Mouse (Mus musculus): ENCODE measurements around the gene Wfdc15a.

Gene Wfdc15a

DNA sequence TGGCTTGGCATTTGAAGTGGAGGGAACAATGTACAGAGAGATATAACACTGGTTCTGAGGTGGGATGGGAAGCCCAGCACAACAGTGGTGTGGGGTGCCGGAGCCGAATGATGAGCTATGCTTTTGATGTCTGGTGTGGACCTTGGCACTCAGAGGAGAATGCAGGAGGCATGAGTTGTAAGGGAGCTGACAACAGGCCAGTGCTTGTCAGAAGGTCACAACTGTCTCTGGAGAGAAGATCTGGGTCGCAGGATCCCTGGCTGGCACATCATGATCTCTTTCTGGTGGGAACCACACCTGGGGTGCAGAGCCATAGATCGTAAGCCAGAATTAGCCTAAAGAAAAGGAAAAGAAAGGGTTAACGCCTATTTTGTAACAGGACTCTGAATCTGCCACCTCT, 22.1 kb downstream of the Wfdc15a start:
- DNase-seq (ENCODE audit: low read depth, low spot score): no peak

DNA sequence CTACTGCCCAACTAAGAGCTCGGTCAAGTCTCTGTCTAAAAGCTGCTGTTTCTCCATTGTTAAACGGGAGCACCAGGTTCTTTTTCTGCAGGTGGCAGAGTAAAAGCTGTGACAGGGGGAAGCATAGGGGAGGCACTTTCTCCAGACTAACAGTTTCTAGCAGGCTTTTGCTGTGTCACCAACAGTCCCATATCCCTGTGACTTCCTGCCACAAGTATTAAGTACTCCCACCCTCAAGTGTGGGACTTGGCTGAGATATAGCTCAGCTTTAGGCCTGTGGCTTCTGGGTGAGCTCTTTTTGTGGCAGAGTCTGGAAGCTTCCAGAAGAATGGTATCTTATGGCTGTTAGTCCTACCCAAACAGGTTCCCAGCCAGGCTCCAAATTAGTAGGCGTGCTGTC, 24.1 kb downstream of the Wfdc15a start:
- DNase-seq (ENCODE audit: low read depth, low spot score): no peak

DNA sequence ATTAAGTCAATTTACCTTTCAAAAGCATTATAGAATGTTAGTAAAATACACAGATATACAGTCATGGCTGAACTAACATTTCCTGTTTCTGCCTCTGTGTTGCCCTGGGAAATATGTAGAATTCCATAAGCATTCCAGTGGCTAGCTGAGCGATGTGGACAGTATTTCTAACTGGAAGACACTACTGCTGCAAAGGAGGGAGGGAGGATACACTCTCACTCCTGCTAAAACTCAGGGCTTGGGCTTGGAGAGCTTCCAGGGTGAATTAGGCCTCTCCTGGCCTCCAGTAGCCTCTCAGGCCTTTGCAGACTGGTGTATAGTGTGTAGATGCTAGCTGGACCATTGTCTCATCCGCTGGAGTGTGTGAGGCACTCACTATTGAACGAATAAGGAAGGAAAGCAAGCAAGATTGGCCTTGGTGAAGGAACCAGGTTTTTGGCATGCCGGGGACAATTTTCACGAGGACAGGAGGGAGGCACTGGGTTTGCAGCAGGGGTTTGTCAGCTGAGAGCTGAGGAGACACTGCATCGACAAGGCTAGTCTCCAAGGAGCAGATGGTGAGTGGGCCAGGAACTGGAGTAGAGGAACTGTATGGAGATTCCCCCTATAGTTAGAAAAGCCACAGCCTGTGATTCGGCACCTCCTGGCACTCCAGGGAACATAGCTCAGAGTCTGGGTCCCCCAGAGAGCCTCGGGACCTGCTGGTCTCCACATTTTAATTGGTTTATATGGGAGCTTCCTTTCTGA, 25.1 kb downstream of the Wfdc15a start:
- no peak for DNase-seq (ENCODE audit: low read depth, low spot score)

DNA sequence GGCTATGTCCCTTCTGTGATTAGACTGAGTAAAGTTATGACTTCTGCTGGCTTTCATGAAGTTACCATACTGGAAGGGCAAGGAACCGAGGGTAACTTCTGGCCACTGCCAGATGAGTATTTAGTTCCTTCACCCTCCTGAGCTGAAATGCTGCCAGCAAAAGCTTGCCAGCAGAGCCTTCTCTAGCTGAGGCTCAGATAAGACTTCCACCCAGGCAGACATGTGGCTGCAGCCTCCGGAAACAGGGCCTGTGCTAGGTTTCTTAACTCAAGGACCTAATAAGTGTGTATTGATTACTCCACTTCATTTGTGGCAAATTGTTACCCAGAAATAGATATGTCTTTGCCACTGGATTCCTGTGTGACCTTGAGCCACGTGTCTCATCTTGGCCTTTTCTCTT, 26.5 kb downstream of the Wfdc15a start:
- no peak for DNase-seq (ENCODE audit: low read depth, low spot score)

DNA sequence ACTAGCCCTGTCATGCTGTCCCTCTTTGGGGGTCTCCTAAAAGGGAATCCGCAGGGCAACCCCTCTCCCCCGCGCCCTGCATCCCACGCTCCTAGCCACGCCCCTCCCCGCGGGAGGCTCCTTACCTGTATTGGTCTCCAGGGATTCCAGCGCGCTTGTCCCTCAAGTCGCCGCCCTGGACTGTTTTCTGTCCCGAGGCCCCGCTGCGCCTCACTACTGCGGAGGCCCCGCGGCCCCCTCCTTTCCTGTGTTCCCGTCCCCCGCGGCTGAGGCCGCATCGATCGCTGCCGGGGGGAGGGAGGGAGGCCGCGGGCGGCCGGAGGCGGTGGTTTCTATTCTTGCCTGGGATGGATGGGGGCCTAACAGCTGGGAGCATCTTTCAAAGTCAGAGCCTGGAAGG, 29.0 kb downstream of the Wfdc15a start, which contains the start of gene Kcns1:
Gene Kcns1, minus strand, starts transcription at position 212 of the 400 bp plus-strand sequence.
- no peak for DNase-seq (ENCODE audit: low read depth, low spot score)

DNA sequence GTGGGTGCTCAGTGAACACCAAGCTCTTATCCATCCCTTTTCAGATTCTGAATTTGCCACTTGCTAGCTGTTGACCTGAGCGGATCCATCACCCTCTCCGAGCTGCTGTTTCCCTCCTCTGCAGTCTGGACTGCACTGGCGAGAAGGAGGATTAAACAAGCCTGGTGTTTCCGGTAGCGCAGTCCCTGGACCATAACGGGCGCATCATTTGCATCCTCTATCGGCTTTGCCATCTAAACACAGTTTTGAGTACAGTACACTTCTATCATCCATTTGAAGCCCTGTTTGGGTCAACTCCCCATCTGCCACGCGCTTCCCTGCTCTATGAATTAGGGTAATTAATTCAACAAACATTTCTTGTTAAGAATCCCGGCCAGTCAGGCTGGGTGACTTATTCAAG, 29.6 kb downstream of the Wfdc15a start:
- no peak for DNase-seq (ENCODE audit: low read depth, low spot score)

DNA sequence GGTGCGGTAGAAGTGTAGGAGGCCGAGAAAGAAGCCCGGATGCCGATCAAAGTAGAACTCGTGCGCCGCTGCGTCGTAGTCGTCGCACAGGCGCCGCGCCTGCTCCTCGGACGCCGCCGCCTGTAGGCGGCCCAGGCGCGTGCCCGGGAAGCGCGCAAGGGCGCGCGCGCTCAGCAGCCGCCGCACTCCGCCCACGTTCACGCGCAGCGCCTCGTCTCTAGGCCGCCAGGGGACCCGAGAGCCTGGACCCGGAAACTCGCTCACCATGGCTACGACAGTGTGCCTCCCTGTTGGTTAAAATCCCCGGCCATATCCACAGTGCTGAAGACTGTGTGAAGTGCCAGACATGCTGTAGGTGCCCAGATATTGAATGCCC, 31.4 kb downstream of the Wfdc15a start:
- no peak for DNase-seq (ENCODE audit: low read depth, low spot score)

DNA sequence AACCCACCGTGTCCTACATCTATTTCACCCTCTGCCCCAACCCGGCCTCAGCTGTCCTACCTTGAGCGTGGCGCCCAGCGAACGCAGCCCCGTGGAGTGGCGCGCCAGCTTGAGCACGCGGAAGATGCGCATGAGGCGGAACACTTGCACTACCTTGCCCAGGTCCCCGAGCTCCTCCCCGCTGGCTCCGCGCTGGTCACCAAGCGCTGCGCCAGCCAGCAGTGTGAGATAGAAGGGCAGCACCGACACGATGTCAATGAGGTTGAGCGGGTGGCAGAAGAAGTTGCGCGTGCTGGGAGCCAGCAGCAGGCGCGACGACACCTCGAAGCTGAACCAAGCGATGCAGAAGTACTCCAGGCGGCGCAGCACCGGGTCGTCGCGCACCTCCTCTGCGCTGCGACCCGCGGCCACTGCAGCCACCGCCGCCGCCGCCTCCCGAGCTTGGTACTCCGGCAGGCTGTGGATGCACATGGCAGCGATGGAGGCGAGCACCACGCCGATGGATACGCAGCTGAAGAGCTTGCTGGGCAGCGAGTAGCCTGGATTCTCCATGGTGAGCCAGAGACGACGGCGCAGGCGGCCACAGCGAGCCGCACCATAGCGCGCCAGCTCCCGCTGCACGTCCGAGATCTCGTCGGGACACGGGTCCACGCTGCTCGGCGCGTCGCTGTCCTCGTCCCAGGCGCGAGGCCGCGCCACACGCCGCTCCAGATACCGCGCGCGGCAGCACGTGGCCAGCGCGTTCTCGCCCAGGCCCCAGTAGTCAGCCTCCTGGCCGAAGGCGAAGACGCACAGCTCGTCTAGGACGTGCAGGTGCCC, 32.0 kb downstream of the Wfdc15a start:
- no peak for DNase-seq (ENCODE audit: low read depth, low spot score)

DNA sequence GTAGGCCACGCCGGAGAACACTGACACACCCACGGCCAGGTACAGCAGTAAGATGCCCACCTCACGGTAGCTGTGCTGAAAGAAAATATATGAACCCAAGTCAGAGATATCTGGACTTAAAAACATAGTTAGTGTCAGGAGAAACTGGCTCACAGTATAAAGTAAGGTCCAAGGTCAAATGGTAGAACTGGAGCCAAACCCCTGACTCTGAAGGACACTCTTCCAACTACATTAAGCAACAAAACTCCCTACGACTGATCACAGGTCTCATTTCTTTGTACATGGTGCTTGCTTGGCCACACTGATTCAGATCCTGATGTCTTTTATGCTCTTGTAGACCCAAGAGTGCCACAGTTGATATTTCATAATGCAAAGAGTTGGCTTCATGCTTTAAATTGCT, 35.0 kb downstream of the Wfdc15a start:
- DNase-seq (ENCODE audit: low read depth, low spot score): no peak

DNA sequence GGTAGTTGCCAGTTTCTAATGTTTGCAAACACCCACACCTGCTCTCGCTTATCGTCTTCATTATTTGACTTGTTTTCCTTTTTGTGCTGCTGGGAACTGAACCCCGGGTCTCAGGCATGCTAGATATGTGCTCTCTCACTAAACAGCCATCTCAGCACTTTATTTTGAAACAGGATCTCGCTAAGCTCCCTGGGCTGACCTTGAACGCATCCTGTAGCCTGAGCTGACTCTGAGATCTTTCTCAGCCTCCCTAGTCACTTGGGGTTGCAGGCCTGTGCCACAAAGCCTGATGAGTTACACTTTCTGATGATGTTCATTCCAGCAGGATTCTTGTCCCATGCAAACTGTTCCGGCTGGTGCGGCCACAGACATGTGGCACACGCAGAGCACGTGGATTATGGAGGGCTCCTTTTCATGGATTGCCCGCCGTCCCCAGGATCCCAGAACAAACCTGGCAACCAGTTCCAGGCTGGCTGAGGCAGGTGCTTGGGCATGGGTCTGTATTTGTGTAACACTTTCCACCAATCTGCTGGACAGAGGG, 38.3 kb downstream of the Wfdc15a start:
- no peak for DNase-seq (ENCODE audit: low read depth, low spot score)

DNA sequence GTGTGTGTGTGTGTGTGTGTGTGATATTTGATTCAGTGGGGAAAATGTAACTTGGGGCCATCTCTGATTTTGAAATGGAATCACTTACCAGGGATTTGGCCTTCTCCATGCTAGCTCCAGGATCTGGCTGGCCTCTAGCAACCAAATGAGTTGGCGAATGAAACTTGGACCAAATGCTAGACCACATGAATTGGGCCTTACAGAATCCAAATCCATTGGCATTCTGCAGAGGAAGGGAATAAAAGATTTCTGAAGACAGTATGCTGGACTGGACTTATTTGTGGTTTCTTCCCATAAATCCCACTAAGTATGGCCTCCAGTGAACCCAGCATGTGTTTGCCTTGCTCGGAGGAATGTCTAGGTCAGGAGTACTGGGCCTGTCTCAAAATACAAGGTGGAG, 41.1 kb downstream of the Wfdc15a start:
- DNase-seq (ENCODE audit: low read depth, low spot score): no peak

DNA sequence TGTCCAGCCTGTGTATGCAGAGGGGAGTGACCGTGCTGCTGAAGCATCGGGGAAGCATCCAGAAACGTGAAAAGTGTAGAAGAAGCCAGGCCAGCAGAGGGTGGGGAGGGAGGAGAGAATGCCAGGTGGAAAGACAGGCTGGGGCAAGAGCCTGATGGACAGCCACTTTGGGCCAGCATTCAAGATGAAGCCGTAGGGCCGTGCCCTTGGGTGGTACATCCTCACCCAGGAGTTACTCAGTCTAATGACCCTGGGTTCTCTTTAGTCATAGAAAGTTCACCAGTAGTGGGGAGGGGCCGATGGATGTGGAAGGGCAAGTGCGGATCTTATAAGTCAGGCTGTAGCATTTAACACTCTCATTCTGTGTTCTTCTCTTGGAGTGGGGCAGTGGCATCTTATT, 43.8 kb downstream of the Wfdc15a start:
- no peak for DNase-seq (ENCODE audit: low read depth, low spot score)

DNA sequence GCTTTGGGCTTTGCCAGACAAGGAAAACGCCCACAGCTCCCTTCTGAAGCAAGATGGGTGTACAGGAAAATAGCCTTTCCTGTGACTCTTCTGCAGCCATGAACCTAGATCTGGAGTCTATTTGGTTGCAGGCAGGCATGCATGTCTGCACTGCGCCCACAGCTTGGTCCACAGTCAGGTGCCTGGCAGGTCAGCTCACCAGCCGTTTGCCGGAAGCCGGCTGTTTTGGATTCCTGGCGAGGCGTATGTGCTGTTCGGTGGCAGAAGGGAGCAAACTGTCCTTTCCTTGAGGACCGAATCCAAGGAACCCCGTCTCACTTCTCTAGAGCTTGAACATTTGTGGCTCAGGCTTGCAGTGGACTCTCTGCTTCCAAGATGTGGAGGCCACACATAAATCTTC, 45.9 kb downstream of the Wfdc15a start:
- DNase-seq (ENCODE audit: low read depth, low spot score): no peak

DNA sequence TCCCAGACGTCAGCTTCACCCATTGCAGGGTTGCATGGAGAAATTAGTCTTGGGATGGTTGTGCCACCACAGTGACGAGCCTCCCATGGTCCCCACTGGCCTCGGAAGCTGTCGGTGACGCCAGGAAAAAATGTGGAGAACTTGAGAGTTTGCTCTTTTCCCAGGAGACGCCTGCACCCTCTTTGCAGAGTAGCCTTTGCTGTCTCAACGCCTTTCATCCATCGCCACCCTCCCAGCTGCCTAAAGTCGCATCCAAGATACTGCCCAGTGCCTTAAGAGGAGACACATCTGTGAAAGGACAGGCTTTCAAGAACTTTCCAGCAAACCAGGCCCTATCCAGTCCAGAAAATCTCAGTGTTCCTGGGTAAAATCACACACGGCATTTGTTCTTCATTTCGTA, 47.6 kb downstream of the Wfdc15a start:
- DNase-seq (ENCODE audit: low read depth, low spot score): no peak

DNA sequence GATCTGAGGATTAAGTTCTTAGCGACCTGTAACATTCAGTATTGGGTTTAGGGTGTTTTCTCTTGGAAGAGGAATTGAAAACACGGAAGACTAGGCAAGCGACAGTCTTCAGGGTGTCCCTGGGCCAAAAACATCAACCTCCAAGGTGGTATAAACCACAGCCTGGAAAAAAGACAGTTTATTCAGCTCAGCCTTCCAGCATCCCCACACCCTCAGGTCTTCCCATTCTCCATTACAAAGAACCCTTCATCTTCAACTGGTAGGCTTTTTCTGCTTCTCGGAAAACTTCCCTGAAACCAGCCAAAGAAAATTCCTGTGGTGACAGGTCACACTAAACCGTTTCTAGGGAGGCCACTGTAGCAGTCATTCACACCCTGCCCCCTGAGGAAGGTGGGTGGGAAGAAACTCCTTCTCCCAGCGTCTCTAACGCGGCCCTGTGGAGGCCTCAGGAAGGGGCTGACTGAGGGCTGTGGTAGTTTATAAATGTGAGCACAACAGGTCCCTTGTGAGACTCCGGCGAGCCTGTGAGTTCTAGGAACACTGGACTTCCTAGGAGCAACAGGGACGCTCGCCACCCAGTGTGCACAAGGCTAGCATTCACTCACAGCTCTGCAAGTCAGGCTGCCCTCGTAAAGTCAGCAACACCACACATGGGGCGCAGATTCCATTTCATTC, 49.7 kb downstream of the Wfdc15a start:
- no peak for DNase-seq (ENCODE audit: low read depth, low spot score)

Data from embryo, embryonic 11.5 days (tissue).